Mouse (Mus musculus) testis, adult 2 months (tissue): ENCODE results near the gene Unc5cl. TPM values are rescaled to one million over a fixed set of nuclear protein-coding genes. Genes with fewer than 3 reads are reported as not detected.

Source experiments
- H3K27ac ChIP-seq: fragments of 200-500 bp; 2 replicates; pipeline ENCODE4 v1.5.1; 2012; ENCODE audit warnings: low read depth, low read length; ENCODE audit not compliant: control insufficient read depth, insufficient read depth
- H3K27me3 ChIP-seq: fragments of 200-500 bp; 2 replicates; pipeline ENCODE4 v1.6.1; 2012; ENCODE audit warnings: mild to moderate bottlenecking, low read length, moderate library complexity; ENCODE audit not compliant: control insufficient read depth, insufficient read depth
- H3K36me3 ChIP-seq: fragments of 200-500 bp; 2 replicates; pipeline ENCODE4 v1.6.1; 2012; ENCODE audit warnings: mild to moderate bottlenecking, low read length; ENCODE audit not compliant: control insufficient read depth, insufficient read depth
- H3K4me1 ChIP-seq: fragments of 200-500 bp; 2 replicates; pipeline ENCODE4 v1.6.1; 2012; ENCODE audit warnings: low read length; ENCODE audit not compliant: control insufficient read depth, insufficient read depth
- H3K4me3 ChIP-seq: fragments of 200-500 bp; 2 replicates; pipeline ENCODE4 v1.5.1; 2012; ENCODE audit warnings: low read depth, mild to moderate bottlenecking, low read length, moderate library complexity, mixed read lengths; ENCODE audit not compliant: control insufficient read depth
- CTCF ChIP-seq: fragments of 200-500 bp; IDR thresholded peaks from 2 replicates; pipeline ENCODE4 v1.5.1; 2012; ENCODE audit warnings: low read depth, mild to moderate bottlenecking, inconsistent platforms, low read length, moderate library complexity; ENCODE audit not compliant: control insufficient read depth, insufficient read depth, insufficient replicate concordance
- POLR2A ChIP-seq: fragments of 200-500 bp; IDR thresholded peaks from 2 replicates; pipeline ENCODE4 v1.6.1; 2012; ENCODE audit warnings: low read depth, mild to moderate bottlenecking, inconsistent platforms, low read length, moderate library complexity; ENCODE audit not compliant: control insufficient read depth
- polyA plus RNA-seq: library from polyadenylated mRNA; depleted of rRNA; stranded (reverse); fragments of >200 nt; gene quantifications from 2 replicates; pipeline ENCODE4 v1.2.3, GENCODE M21; 2012

Gene Unc5cl
- polyA plus RNA-seq, 1 experiment, result 0.73 TPM

DNA sequence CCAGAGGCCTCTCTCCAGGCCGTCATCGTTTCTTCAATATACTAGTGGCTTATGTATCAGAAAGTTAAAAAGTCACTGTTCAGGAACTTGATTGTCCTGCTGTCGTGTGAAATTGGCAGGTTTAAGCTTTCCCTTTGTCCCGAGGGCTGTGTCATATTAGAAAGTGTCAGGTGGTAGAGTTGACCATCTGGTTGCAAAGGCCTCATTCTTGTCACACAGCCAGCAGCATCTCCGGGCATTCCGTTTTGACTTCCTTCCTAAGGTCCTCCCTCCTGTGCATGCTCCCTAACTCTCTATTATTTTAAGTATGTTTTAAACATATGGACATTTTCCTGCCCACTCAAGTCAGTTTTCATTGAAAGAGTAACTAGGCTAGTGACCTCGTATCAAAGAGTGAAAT is 38.7 kb upstream of the Unc5cl start:
- no peak overlapping the region for H3K4me3 ChIP-seq
- TF ChIP-seq POLR2A, result no peak
- TF ChIP-seq CTCF, result no peak
- H3K4me1 ChIP-seq, result no peaks in the 10 kb centered on the region
- H3K27ac ChIP-seq, result no peak overlapping the region
- H3K27me3 ChIP-seq, result no peaks in the 10 kb centered on the region
- peaks cover 5% of the 10 kb centered on the region for H3K36me3 ChIP-seq

DNA sequence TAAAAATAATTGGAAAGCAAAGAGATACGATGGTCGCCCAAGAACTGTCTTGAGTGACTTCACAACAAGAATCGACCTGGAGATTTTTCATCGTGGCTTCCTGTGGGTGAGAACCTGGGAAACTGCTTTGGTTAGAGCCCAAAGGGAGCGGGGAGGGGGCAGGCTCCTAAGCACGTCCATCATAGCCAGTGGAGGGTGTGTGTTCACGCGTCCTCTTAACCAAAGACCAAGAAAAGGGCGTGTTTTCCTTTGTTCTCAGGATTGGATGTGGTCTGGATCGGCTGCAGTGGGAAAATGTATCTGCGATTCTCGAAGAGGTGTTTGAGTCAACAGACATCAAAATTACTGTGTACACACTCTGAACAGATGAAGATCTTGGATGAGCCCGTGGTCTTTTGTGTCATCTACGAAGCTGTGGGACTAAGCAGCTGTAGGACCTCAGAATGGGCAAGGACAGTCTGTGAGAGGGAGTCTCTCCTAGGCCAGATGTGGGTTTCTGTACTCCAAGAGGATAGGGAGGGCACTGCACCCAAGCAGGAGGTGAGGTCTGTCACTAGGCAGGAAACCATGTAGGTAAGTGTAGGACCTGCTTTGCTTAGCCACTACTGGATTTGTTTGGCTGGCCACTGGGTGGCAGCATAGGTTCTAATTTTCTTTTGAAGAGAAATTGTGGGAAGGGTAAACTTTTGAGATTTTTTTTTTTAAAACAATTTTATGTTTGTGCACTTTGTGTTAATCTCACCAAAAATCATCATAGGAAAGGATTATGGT is 38.1 kb upstream of the Unc5cl start:
- no peak for TF ChIP-seq CTCF
- no peak for TF ChIP-seq POLR2A
- Histone ChIP-seq H3K4me1 (no peaks in the 10 kb centered on the region), H3K4me3 (peak overlapping the region; percentile 3), H3K27ac (no peak overlapping the region; the same call in 1 of the 2 replicates), H3K36me3 (peaks cover 5% of the 10 kb centered on the region), H3K27me3 (no peaks in the 10 kb centered on the region)

GRCm38 (mm10) chr17:48417521-48417920 is 37.2 kb upstream of the Unc5cl start:
- TF ChIP-seq CTCF (no peak), POLR2A (no peak)
- Histone ChIP-seq H3K27me3 (no peaks in the 10 kb centered on the region), H3K4me1 (no peaks in the 10 kb centered on the region), H3K27ac (peak overlapping the region; percentile 22; the same call in 1 of the 2 replicates), H3K4me3 (peak overlapping the region; percentile 57), H3K36me3 (peaks cover 5% of the 10 kb centered on the region)

DNA sequence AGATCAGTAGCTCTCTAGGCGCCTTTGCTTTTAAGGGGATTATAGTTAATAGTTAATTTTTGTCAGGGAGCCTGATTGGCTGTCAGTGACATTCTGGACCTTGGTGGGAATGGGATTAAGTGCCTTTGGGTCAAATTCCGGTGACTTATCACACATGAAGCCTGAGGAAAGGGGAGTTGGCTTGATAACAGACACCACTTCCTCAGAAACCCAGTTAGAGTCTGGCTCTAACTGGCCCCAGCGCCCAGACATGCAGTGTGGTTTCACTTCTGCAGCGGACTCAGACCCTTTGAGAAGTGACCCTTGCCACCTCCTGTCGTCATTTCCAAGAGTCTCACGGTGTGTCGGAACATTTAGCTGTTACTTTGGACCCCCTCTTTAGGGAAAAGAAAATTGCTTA is 36.5 kb upstream of the Unc5cl start:
- Histone ChIP-seq H3K27me3 (no peaks in the 10 kb centered on the region), H3K4me3 (peak overlapping the region; percentile 37), H3K4me1 (peaks cover 3% of the 10 kb centered on the region; the same call in 1 of the 2 replicates), H3K36me3 (peaks cover 5% of the 10 kb centered on the region), H3K27ac (no peak overlapping the region)
- TF ChIP-seq CTCF (no peak), POLR2A (no peak)

GRCm38 (mm10) chr17:48418781-48419180 is 35.9 kb upstream of the Unc5cl start:
- no peak overlapping the region for H3K27ac ChIP-seq
- no peaks in the 10 kb centered on the region for H3K27me3 ChIP-seq
- peaks cover 5% of the 10 kb centered on the region; the same call in 1 of the 2 replicates for H3K4me1 ChIP-seq
- TF ChIP-seq CTCF (no peak), POLR2A (no peak)
- peak overlapping the region; percentile 37; the same call in 1 of the 2 replicates for H3K4me3 ChIP-seq
- H3K36me3 ChIP-seq, result peaks cover 5% of the 10 kb centered on the region

- no peak overlapping the region for H3K4me3 ChIP-seq
- H3K36me3 ChIP-seq, result peaks cover 4% of the 10 kb centered on the region
- TF ChIP-seq CTCF (no peak), POLR2A (no peak)
- H3K27me3 ChIP-seq, result no peaks in the 10 kb centered on the region
- no peak overlapping the region for H3K27ac ChIP-seq
- peaks cover 5% of the 10 kb centered on the region; the same call in 1 of the 2 replicates for H3K4me1 ChIP-seq
These were observed 35.1 kb upstream of the Unc5cl start for GRCm38 (mm10) chr17:48419571-48419970.

DNA sequence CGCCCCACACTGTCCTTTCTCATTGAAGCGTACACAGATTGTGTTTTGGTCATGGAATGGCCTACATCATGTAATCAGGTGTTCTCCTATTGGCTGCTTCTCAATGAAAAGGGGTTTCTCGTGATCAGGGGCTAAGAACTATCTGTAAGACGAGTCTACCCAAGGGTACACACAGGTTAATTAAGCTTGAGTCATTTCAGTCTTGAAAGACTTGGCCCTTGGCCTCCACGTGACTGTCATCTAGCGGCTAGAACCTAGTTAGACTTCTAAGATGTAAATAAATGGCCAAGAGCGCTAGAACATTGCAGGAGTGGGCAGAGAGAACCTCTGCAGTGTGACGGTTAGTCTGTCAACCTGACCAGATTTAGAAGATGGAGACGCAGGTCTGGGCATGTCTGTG is 30.5 kb upstream of the Unc5cl start:
- Histone ChIP-seq H3K27me3 (no peaks in the 10 kb centered on the region), H3K27ac (no peak overlapping the region), H3K36me3 (no peaks in the 10 kb centered on the region), H3K4me1 (peaks cover 5% of the 10 kb centered on the region; the same call in 1 of the 2 replicates), H3K4me3 (no peak overlapping the region)
- no peak for TF ChIP-seq POLR2A
- TF ChIP-seq CTCF, result no peak
